Mouse (Mus musculus) bone marrow, adult 2 months (tissue): Measurements from ENCODE around the gene Cyld.

ENCODE experiments used
- CTCF ChIP-seq: fragments of 200-500 bp; IDR thresholded peaks from 2 replicates; pipeline ENCODE4 v1.5.1; 2011; ENCODE audit warnings: low read length, control low read depth; ENCODE audit not compliant: control insufficient read depth, insufficient read depth
- POLR2A ChIP-seq: fragments of 200-500 bp; IDR thresholded peaks from 2 replicates; pipeline ENCODE4 v1.6.1; 2011; ENCODE audit warnings: low read depth, mild to moderate bottlenecking, control low read depth, low read length, borderline replicate concordance; ENCODE audit not compliant: control insufficient read depth

DNA sequence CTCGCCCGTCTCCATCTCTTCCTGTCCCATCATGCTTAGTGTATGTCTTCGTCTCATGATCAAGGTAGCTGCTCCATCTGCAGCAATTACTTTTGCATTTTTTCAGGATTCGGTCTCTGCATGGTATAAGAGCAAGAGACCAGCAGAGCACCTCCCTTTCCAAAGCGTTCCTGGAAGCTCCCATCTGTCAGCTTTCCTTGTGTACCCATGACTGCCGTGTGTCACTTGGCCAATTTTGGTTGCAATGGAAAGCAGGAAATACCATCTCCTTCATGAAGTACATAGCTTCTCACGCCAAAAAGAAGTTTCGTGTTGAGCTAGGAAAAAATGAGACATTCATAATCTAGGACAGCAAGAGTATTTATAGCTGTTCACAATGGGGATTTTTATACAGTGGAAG, 15.8 kb upstream of the Cyld start:
- TF ChIP-seq CTCF (no peak), POLR2A (no peak)
